ENCODE assay signal across 12 mouse cellular contexts in genomic region chr8:116116625-116117024, GRCm38 (mm10).
DNase-seq lines count a peak whose midpoint lies in the region; ATAC-seq and TF ChIP-seq lines count a peak whose summit lies in the region.
"Had no signal": no experiment of that assay in that cellular context is flagged by ENCODE, and none has a peak within 500 bp of the region (broad histone marks: within the 10 kb centered on the region; RNA-seq: fewer than 3 reads in every experiment).

No protein-coding gene starts in this region.

- H3K27ac ChIP-seq in heart, embryonic 13.5 days (replicated peaks) = no peak overlapping the region
- H3K27ac ChIP-seq in forebrain, embryonic 15.5 days (replicated peaks) = no peak overlapping the region
- H3K27ac ChIP-seq in midbrain, embryonic 13.5 days = no peak overlapping the region
- H3K27ac ChIP-seq: left cerebral cortex, adult 2 months had no signal

- H3K4me2 ChIP-seq in heart, embryonic 13.5 days = peak overlapping the region; percentile 46; the same call in 1 of the 2 replicates
- peak overlapping the region; percentile 44 for H3K4me2 ChIP-seq in forebrain, embryonic 15.5 days (replicated peaks)
- no peak overlapping the region for H3K4me2 ChIP-seq in midbrain, embryonic 13.5 days (replicated peaks)

- peaks cover 27% of the 10 kb centered on the region for H3K4me1 ChIP-seq in heart, embryonic 13.5 days
- H3K4me1 ChIP-seq in forebrain, embryonic 15.5 days = peaks cover 17% of the 10 kb centered on the region
- H3K4me1 ChIP-seq in midbrain, embryonic 13.5 days (replicated peaks) = peaks cover 18% of the 10 kb centered on the region

- TF ChIP-seq CTCF in brain, embryonic 14.5 days (IDR thresholded peaks at IDR 0.05; ENCODE audit: borderline replicate concordance, extremely low read depth, insufficient read depth, insufficient read length) = no peak

- no peak for TF ChIP-seq POLR2A in brain, embryonic 14.5 days (IDR thresholded peaks at IDR 0.05; ENCODE audit: borderline replicate concordance, extremely low read depth, insufficient read depth, insufficient read length, poor library complexity, severe bottlenecking)

- no peak overlapping the region for H3K4me3 ChIP-seq in heart, embryonic 13.5 days
- H3K4me3 ChIP-seq in forebrain, embryonic 15.5 days = no peak overlapping the region
- H3K4me3 ChIP-seq in midbrain, embryonic 13.5 days (replicated peaks) = no peak overlapping the region
- H3K4me3 ChIP-seq: embryonic facial prominence, embryonic 13.5 days; left cerebral cortex, adult 2 months; myocyte; stomach, embryonic 15.5 days had no signal

- H3K27me3 ChIP-seq in heart, embryonic 13.5 days (replicated peaks) = peaks cover 3% of the 10 kb centered on the region; the same call in 1 of the 2 replicates
- H3K27me3 ChIP-seq in forebrain, embryonic 15.5 days = no peaks in the 10 kb centered on the region
- H3K27me3 ChIP-seq in midbrain, embryonic 13.5 days = peaks cover 36% of the 10 kb centered on the region
- H3K27me3 ChIP-seq: stomach, embryonic 15.5 days had no signal

- no peak overlapping the region for H3K9ac ChIP-seq in heart, embryonic 13.5 days
- H3K9ac ChIP-seq in forebrain, embryonic 15.5 days (replicated peaks) = no peak overlapping the region
- H3K9ac ChIP-seq in midbrain, embryonic 13.5 days (replicated peaks) = no peak overlapping the region
- H3K9ac ChIP-seq: embryonic facial prominence, embryonic 13.5 days; stomach, embryonic 15.5 days had no signal

- ATAC-seq in heart, embryonic 13.5 days (ENCODE audit: extremely low read depth, insufficient number of reproducible peaks, low FRiP score, low TSS enrichment) = no peak
- peak; percentile 53 for ATAC-seq in forebrain, embryonic 15.5 days (replicated peaks)
- peak; percentile 60; the same call in 1 of the 2 replicates for ATAC-seq in midbrain, embryonic 13.5 days
- ATAC-seq in erythroid progenitor cell, adult 5-6 weeks (replicated peaks; ENCODE audit: low FRiP score, poor library complexity, severe bottlenecking) = no peak

- no peaks in the 10 kb centered on the region for H3K9me3 ChIP-seq in heart, embryonic 13.5 days
- H3K9me3 ChIP-seq in forebrain, embryonic 15.5 days = no peaks in the 10 kb centered on the region
- no peaks in the 10 kb centered on the region for H3K9me3 ChIP-seq in midbrain, embryonic 13.5 days
- H3K9me3 ChIP-seq: embryonic facial prominence, embryonic 13.5 days; stomach, embryonic 15.5 days had no signal

- H3K36me3 ChIP-seq in heart, embryonic 13.5 days = no peaks in the 10 kb centered on the region
- H3K36me3 ChIP-seq in forebrain, embryonic 15.5 days = no peaks in the 10 kb centered on the region
- no peaks in the 10 kb centered on the region for H3K36me3 ChIP-seq in midbrain, embryonic 13.5 days
- H3K36me3 ChIP-seq: embryonic facial prominence, embryonic 13.5 days; stomach, embryonic 15.5 days had no signal

- DNase-seq in heart, adult 8-10 months (ENCODE audit: low spot score) = no peak
- DNase-seq in brain, embryonic 14.5 days (ENCODE audit: low read depth) = peak; percentile 82
- no peak for DNase-seq in adrenal gland, postnatal 25 days
- DNase-seq in testis, postnatal 14 days (ENCODE audit: low spot score) = no peak

- WGBS in heart, embryonic 13.5 days = 48% methylated on average over 7 of the region's 7 CpGs
- WGBS in forebrain, embryonic 15.5 days = 19% methylated on average over 7 of the region's 7 CpGs
- 22% methylated on average over 7 of the region's 7 CpGs for WGBS in midbrain, embryonic 13.5 days

Comparison
In these comparisons a context has a peak if more than half of its experiments do, and no peak if none do; other contexts are left out.
1. ATAC-seq: peak in forebrain, embryonic 15.5 days (single experiment) and midbrain, embryonic 13.5 days (single experiment); none in heart, embryonic 13.5 days (single experiment) and erythroid progenitor cell, adult 5-6 weeks (single experiment).